Mouse (Mus musculus) gastrocnemius, adult 18-20 months (tissue): Measurements from ENCODE around the gene BC049352. TPM values are rescaled to one million over a fixed set of nuclear protein-coding genes. Genes with fewer than 3 reads are reported as not detected.

Source experiments
- DNase-seq: peaks from one replicate; pipeline ENCODE4 v3.0.0; 2021; ENCODE audit warnings: low spot score
- microRNA-seq: library from miRNA; unstranded; fragments of <30 nt; microRNA quantifications from one replicate; pipeline ENCODE4 v1.2.0, GENCODE M21; 2021
- total RNA-seq, 2 experiments: library from RNA; stranded (reverse); gene quantifications; 2 replicates each; pipeline ENCODE4 v1.2.3; 2021

Gene BC049352
- total RNA-seq, 2 experiments from 2014 or later: 1.2 to 1.7 TPM

DNA sequence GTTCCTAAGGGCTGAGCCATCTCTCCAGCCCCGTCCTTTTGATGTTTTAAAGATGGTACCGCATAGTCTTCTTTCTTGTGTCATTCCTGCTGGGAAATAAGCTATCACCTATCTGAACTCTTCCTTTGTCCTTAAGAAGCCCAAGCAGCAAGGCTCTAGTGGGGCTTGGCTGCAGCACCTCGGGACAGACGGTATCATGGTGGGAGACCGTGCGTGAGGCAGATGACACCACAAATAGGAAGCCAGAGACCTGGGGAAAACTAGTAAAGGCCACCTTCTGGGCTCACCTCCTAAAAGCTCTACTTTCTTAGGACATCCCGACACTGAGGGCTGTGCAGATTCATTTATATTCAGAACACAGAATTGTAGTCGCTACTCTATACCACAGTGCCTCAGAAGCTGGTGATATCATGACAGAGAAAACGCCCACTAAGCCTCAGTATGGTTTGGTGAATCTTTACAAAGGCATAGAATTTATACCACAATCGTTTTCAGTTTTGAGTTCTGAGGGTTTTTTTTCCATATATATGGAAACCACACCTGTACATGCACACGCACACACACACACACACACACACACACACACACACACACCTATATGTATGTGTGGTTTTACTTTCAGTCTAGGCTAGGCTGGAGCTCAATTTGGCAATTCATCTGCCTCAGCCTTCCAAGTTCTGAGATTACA lies 109.8 kb downstream of the BC049352 start:
- no peak for DNase-seq

DNA sequence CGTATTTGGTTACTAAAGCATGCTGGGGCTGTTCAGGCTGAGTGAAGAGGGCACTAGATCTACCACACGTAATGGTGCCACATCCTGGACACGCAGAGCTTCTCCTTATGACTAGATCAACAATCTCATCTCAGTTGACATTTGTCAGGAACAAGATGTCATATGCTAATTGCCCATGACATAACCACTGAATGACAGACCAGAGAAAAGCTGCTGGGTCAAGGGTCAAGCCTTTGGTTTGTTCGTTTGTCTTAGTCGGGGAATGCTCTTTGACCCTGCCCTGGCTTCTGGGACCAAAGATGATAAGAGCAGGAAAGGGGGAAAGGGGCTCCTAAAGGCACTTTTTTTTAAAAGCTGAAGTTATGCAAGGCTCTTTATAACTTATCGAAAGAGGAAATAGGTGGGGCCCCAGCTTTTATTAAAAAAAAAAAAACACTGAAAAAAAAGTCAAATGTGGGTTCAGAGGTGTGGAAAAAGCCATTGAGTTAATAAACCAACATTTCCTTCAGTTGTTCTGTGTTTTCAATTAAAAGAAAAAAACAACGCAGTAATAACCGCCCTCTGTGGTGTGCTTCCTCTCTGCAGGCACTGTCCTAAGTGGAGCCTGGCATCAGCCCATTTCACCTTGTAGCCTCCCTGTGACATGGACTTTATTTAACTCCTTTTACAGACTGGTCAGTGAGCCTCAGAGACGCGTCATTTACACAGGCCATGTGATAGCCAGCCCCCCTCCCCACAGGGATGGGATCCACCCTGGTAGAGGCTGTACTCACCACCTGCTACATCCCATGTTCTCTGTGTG lies 112.6 kb downstream of the BC049352 start:
- no peak for DNase-seq

DNA sequence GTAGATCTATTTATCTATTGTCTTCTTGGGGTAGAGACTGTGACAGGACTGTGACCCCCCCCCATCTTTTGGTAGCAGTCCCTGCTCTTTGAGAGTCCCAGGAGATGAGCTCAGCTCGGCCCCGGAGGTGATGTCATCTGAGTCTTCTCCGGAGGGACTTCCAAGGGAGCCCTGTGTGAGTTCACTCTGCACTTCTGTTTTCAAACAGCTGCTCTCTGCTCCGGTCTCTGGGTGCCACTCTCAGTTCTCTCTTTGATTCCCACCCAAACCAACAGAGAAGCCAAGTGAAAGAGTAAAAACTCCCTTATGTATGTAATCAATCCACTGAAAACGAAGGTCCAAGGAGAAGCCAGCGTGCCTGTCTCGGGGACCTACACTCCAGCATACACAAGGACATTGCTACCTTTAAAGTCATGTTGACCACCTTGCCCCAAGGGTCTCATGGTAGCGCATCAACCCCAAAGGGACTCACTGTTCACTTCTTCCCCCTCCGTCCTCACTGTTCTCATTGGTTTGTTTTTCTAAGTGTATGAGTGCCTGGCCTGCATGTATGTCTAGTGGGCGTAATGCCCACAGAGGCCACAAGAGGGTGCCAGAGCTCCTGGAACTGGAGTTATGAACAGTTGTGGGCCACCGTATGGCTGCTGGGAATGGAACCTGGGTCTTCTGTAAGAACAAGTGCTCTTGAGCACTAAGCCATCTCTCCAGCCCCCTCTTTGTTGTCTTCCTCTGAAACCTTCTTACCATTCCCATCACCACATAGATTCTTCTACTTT lies 117.6 kb downstream of the BC049352 start:
- no peak for DNase-seq

Small RNA genes lying within 50 kb of the gene (microRNA-seq; reads per million reads assigned to microRNA genes)
- gene Mir7086: not detected

Other genes with a start within 250 kb of the BC049352 start
- gene Ube4a, start 216.4 kb upstream of the BC049352 start, total RNA-seq: 10 to 100 TPM; 39.8 to 48.4 TPM
- gene Cd3g, start 201.6 kb upstream of the BC049352 start, total RNA-seq: not detected
- not detected for gene Cd3d, start 200.2 kb upstream of the BC049352 start, total RNA-seq
- gene Cd3e, start 172.4 kb upstream of the BC049352 start, total RNA-seq: not detected
- gene Mpzl2, start 142.2 kb upstream of the BC049352 start, total RNA-seq: under 1 TPM; 0.23 to 0.59 TPM
- 1 to 10 TPM; 1.6 to 2.1 TPM for gene Mpzl3, start 126.8 kb upstream of the BC049352 start, total RNA-seq
- under 1 TPM; 0.14 to 0.40 TPM for gene Jaml, start 102.8 kb upstream of the BC049352 start, total RNA-seq
- 1 to 10 TPM; 2.2 to 2.5 TPM for gene Scn2b, start 64.2 kb upstream of the BC049352 start, total RNA-seq
- 100 to 1,000 TPM; 256 to 268 TPM for gene Scn4b, start 43.6 kb upstream of the BC049352 start, total RNA-seq
- gene Tmprss4, start 22.1 kb downstream of the BC049352 start, total RNA-seq: not detected
- gene Il10ra, start 87.1 kb downstream of the BC049352 start, total RNA-seq: under 1 TPM; 0.43 to 0.64 TPM
- gene Tmprss13, start 137.1 kb downstream of the BC049352 start, total RNA-seq: under 1 TPM; 0.27 to 0.64 TPM
- gene Fxyd6, start 188.2 kb downstream of the BC049352 start, total RNA-seq: 10 to 100 TPM; 55.0 to 93.3 TPM
- gene Fxyd2, start 217.7 kb downstream of the BC049352 start, total RNA-seq: 1 to 10 TPM; 2.4 to 3.8 TPM
- gene Dscaml1, start 244.6 kb downstream of the BC049352 start, total RNA-seq: not detected